Mouse (Mus musculus) hindbrain, embryonic 11.5 days (tissue): Measurements from ENCODE around the gene Gm11733. TPM values are rescaled to one million over a fixed set of nuclear protein-coding genes. Genes with fewer than 3 reads are reported as not detected.

Experiments used
- ATAC-seq: fragments of 200-750 bp; cut with Nextera tagmentation; 2 replicates; pipeline ENCODE4 v1.8.0; 2017; ENCODE audit warnings: mild to moderate bottlenecking, moderate TSS enrichment, moderate library complexity; ENCODE audit not compliant: low FRiP score
- DNase-seq: peaks from one replicate; pipeline ENCODE4 v3.0.0-alpha.2; 2015; ENCODE audit warnings: low spot score
- H3K27ac ChIP-seq: fragments of 300-500 bp; sonication (generic); 2 replicates; pipeline ENCODE4 v1.5.1; 2014; ENCODE audit warnings: mild to moderate bottlenecking, low read depth, low read length
- H3K27me3 ChIP-seq: fragments of 300-500 bp; sonication (generic); 2 replicates; pipeline ENCODE4 v1.6.1; 2014; ENCODE audit warnings: mild to moderate bottlenecking, low read length, moderate library complexity, mixed read lengths; ENCODE audit not compliant: control insufficient read depth, insufficient read depth
- H3K36me3 ChIP-seq: fragments of 300-500 bp; sonication (generic); 2 replicates; pipeline ENCODE4 v1.6.1; 2014; ENCODE audit warnings: mild to moderate bottlenecking, low read length, moderate library complexity, mixed read lengths; ENCODE audit not compliant: control insufficient read depth, insufficient read depth
- H3K4me1 ChIP-seq: fragments of 300-500 bp; sonication (generic); replicated peaks from 2 replicates; pipeline ENCODE4 v1.6.1; 2014; ENCODE audit warnings: low read length, mixed read lengths; ENCODE audit not compliant: control insufficient read depth, insufficient read depth
- H3K4me2 ChIP-seq: fragments of 300-500 bp; sonication (generic); replicated peaks from 2 replicates; pipeline ENCODE4 v1.6.1; 2014; ENCODE audit warnings: mild to moderate bottlenecking, low read depth, low read length
- H3K4me3 ChIP-seq: fragments of 300-500 bp; sonication (generic); 2 replicates; pipeline ENCODE4 v1.5.1; 2014; ENCODE audit warnings: low read depth, low read length
- H3K9ac ChIP-seq: fragments of 300-500 bp; sonication (generic); 2 replicates; pipeline ENCODE4 v1.6.1; 2014; ENCODE audit warnings: low read depth, low read length
- H3K9me3 ChIP-seq: fragments of 300-500 bp; sonication (generic); 2 replicates; pipeline ENCODE4 v1.6.1; 2016; ENCODE audit warnings: low read length; ENCODE audit not compliant: control insufficient read depth
- WGBS: fragments of 180-500 bp; shearing (Covaris S2); extraction: QIAGEN DNeasy Blood & Tissue Kit; methylation state at CpG from one replicate; pipeline ENCODE4 v1.1.7; 2014; 5-methylcytosine and 5-hydroxymethylcytosine counted together
- polyA plus RNA-seq: library from polyadenylated mRNA; unstranded; fragments of >200 nt; fragmentation: Nextera tagmentation; extraction: Ambion mirVana; gene quantifications from 2 replicates; pipeline ENCODE4 v1.2.1, GENCODE M21; 2014

Gm11733 gene
- polyA plus RNA-seq, 1 experiment from 2014 or later, result not detected

DNA sequence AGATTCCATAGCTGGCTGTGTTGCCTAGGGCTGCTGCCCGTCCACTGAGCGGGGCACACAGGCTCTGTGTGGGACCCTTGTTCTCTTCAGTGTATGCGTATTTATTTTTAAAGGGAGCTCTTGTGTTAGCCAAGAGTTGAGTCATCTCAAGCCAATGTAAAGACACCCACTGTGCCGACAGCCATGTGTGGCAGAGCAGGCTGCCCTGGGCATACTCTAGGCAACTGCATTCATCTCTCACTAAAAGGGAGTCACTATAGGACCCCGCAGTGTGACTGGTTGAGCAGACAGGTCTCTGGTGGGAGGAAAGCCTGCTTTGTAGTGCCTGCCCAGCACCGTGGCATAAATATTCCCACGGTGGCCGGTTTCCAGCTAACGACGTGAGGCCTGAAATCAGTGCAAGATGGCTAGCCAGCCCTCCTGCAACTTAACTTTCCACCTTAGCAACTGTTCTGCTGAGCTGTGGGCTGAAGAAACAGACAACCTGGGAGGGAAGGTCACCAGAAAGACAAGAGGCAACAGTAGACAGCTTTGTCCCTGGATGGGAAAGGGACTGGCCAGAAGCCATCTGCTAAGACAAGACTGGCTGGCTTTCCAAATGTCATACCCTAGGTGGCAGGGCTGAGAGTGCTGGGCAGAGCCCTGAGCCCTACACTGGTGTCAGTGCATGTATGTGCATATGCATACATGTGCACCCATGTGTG is 31.7 kb downstream of the Gm11733 start:
- Histone ChIP-seq H3K4me1 (no peaks in the 10 kb centered on the region), H3K36me3 (no peaks in the 10 kb centered on the region), H3K9ac (no peak overlapping the region), H3K27ac (no peak overlapping the region), H3K4me2 (no peak overlapping the region), H3K4me3 (no peak overlapping the region), H3K27me3 (no peaks in the 10 kb centered on the region), H3K9me3 (no peaks in the 10 kb centered on the region)
- DNase-seq, result no peak
- ATAC-seq, result no peak
- WGBS, result 75% methylated on average over 10 of the region's 10 CpGs

GRCm38 (mm10) chr11:117516422-117516796 is 32.2 kb downstream of the Gm11733 start:
- ATAC-seq (no peak), DNase-seq (no peak)
- no peaks in the 10 kb centered on the region for H3K4me1 ChIP-seq
- no peak overlapping the region for H3K4me3 ChIP-seq
- H3K36me3 ChIP-seq, result no peaks in the 10 kb centered on the region
- 90% methylated on average over 3 of the region's 3 CpGs for WGBS
- H3K9ac ChIP-seq, result no peak overlapping the region
- H3K27me3 ChIP-seq, result no peaks in the 10 kb centered on the region
- H3K27ac ChIP-seq, result no peak overlapping the region
- no peak overlapping the region for H3K4me2 ChIP-seq
- H3K9me3 ChIP-seq, result no peaks in the 10 kb centered on the region

DNA sequence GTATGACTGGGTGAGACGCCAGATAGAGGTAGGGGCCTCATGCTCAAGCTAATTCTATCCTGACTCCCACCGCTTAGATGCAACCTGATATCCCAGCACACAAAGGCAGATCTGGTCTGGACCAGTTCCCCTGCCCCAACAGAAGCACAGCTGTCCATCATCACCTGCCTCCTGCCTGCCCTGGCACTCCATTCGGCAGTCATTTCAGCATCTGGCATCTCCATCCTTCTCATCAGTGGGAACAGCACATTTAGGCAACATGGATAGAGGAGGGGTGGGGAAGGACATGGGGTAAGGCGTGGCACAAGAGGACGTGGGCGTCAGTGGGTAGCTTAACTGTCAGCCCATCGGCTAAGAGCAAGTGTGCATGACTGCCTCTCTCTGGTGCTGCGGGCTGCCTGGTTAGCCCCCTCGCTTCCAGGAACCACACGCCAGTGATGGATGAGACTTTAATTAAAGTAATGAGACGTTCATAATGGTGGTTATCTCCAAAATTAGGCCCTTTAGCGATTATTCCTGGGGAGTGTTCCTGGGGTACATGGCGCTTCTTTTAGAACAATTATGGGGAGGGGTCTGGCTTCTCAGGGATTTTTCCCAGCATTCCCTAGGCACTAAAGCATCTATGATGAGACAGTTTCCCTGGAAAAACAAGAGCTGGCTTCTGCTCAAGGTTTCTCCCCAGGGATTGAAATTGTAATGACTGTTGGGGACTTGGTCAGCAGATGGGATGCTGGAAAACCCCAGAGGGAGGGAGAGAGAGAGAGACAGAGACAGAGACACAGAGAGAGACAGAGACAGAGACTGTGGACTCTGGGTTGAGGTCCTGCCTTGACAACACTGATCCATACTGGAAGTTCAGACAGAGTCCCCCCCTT is 38.0 kb downstream of the Gm11733 start:
- no peaks in the 10 kb centered on the region for H3K27me3 ChIP-seq
- no peak overlapping the region for H3K9ac ChIP-seq
- peaks cover 4% of the 10 kb centered on the region; the same call in 1 of the 2 replicates for H3K4me1 ChIP-seq
- DNase-seq (peak; percentile 24), ATAC-seq (no peak)
- H3K4me2 ChIP-seq, result no peak overlapping the region
- H3K27ac ChIP-seq, result no peak overlapping the region
- H3K4me3 ChIP-seq, result no peak overlapping the region
- H3K36me3 ChIP-seq, result no peaks in the 10 kb centered on the region
- H3K9me3 ChIP-seq, result no peaks in the 10 kb centered on the region
- 61% methylated on average over 13 of the region's 13 CpGs for WGBS

GRCm38 (mm10) chr11:117522879-117523519 is 38.8 kb downstream of the Gm11733 start:
- no peaks in the 10 kb centered on the region for H3K9me3 ChIP-seq
- no peaks in the 10 kb centered on the region for H3K27me3 ChIP-seq
- 69% methylated on average over 16 of the region's 16 CpGs for WGBS
- no peak overlapping the region for H3K4me3 ChIP-seq
- H3K9ac ChIP-seq, result 0 out of 2 replicates have a peak overlapping the region, but pooled peaks have one; percentile 21
- H3K36me3 ChIP-seq, result no peaks in the 10 kb centered on the region
- ATAC-seq (0 out of 2 replicates have a peak, but pooled peaks have one; percentile 6), DNase-seq (peak; percentile 25)
- peaks cover 4% of the 10 kb centered on the region; the same call in 1 of the 2 replicates for H3K4me1 ChIP-seq
- H3K4me2 ChIP-seq, result no peak overlapping the region
- peak overlapping the region; percentile 19; the same call in 1 of the 2 replicates for H3K27ac ChIP-seq

DNA sequence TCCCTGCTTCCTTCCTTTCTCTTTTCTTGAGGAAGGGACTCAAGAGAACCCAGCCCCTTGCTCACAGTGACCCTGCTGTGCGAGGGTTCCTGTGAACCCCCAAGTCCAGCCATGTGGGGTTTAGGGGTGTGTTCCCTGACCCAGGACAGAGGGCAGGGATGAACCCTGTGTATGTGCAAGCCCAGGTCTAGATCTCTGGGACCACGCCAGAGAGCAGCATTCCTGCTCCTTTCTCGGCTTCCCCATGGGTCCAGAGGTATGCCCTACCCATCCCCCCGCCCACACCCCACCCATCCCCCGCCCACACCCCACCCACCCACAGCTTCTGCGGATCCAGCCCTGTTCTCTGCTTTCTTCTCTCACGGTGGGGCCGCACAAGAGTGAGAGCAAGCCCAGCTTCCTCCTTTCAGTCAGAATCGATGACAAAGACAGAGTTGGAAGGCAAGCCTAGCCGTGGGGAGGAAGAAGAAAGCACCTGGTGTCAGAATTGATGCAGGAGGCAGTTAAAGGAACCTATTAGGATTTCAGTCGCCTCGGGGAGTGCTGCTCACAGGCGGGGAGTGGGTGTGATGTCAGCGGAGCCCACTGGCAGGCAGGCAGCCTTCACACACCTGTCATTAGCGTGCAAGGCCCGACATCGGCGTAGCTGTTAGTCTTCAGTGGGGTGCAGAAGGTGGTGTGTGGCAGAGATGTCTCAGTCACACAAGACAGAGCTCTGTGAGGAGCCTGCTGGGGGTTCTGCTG is 41.6 kb downstream of the Gm11733 start:
- H3K27ac ChIP-seq, result peak overlapping the region; percentile 24; the same call in 1 of the 2 replicates
- WGBS, result 25% methylated on average over 17 of the region's 18 CpGs
- DNase-seq (peak; percentile 20), ATAC-seq (no peak)
- no peaks in the 10 kb centered on the region for H3K9me3 ChIP-seq
- H3K4me1 ChIP-seq, result peaks cover 4% of the 10 kb centered on the region; the same call in 1 of the 2 replicates
- H3K9ac ChIP-seq, result 0 out of 2 replicates have a peak overlapping the region, but pooled peaks have one; percentile 2
- no peaks in the 10 kb centered on the region for H3K27me3 ChIP-seq
- H3K36me3 ChIP-seq, result no peaks in the 10 kb centered on the region
- H3K4me3 ChIP-seq, result no peak overlapping the region
- no peak overlapping the region for H3K4me2 ChIP-seq

DNA sequence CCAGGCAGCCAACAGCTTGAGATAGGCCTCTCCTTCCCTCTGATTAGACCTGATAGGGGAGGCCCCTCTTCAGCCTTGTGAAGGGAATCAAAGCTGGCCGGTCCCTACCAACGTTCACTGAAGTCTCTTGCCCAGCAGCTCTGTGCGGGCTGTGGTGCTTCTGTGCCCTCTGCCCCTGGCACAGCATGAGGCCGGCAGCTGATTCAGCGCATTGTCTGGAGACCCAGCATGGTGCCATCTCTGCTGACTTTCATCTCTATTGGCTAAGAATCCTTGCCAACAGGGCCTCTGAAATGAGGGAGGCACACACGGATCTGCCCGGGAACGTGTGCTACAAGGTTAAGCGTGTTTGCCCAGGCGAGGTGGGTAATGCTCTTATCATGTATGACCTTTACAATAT is 48.2 kb downstream of the Gm11733 start:
- ATAC-seq (no peak), DNase-seq (no peak)
- Histone ChIP-seq H3K27ac (no peak overlapping the region), H3K4me2 (no peak overlapping the region), H3K36me3 (no peaks in the 10 kb centered on the region), H3K9ac (no peak overlapping the region), H3K27me3 (no peaks in the 10 kb centered on the region), H3K4me1 (no peaks in the 10 kb centered on the region; the same call in 1 of the 2 replicates), H3K9me3 (no peaks in the 10 kb centered on the region), H3K4me3 (no peak overlapping the region)
- 24% methylated on average over 10 of the region's 10 CpGs for WGBS

DNA sequence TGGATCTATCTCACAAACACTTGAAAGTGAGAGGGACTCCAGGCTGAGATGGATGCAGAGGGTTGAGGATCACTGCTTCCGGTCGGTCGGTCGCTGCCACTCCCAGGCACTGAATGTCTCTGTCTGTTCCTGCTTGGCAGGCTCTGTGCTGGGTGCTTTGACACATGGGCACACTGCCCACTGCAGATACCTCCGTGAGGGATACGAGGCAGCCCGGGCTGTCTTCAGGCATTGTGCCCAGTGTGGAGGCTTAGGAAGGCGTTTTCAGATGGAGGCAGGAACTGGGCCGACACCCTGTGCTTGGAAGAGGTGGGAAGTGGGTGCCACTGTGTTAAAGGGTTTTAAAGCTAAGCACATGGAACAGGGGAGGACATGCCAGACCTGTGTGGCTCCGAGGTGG is 50.7 kb downstream of the Gm11733 start:
- Histone ChIP-seq H3K4me2 (no peak overlapping the region), H3K27me3 (no peaks in the 10 kb centered on the region), H3K27ac (no peak overlapping the region), H3K36me3 (no peaks in the 10 kb centered on the region), H3K9ac (0 out of 2 replicates have a peak overlapping the region, but pooled peaks have one; percentile 27), H3K4me3 (no peak overlapping the region), H3K9me3 (no peaks in the 10 kb centered on the region), H3K4me1 (no peaks in the 10 kb centered on the region; the same call in 1 of the 2 replicates)
- DNase-seq (no peak), ATAC-seq (no peak)
- 83% methylated on average over 10 of the region's 10 CpGs for WGBS
